Mouse (Mus musculus): Measurements from ENCODE around the gene Rbp3. TPM values are rescaled to one million over a fixed set of nuclear protein-coding genes. Genes with fewer than 3 reads are reported as not detected.

Rbp3 gene
- total and polyA plus RNA-seq, 3 experiments, result not detected

GRCm38 (mm10) chr14:33974752-33975151, 20.9 kb downstream of the Rbp3 start:
- no peaks in the 10 kb centered on the region for H3K79me2 ChIP-seq (ENCODE audit: control insufficient read depth, insufficient read depth, low read length, poor library complexity)
- H3K36me3 ChIP-seq (ENCODE audit: control insufficient read depth in 1 of 2, insufficient read depth in 2 of 2, low read length in 2 of 2), result no peaks in the 10 kb centered on the region
- no peak for DNase-seq (ENCODE audit: low read depth, low spot score)
- no peaks in the 10 kb centered on the region for H3K9me3 ChIP-seq (replicated peaks; ENCODE audit: insufficient read depth, low read length)
- no peak overlapping the region for H3K27ac ChIP-seq (ENCODE audit: control insufficient read depth, low read depth, low read length)
- H3K9ac ChIP-seq (ENCODE audit: control insufficient read depth, low read depth, low read length, poor library complexity, severe bottlenecking), result no peak overlapping the region
- H3K4me1 ChIP-seq (ENCODE audit: control insufficient read depth in 1 of 2, insufficient read depth in 2 of 2, low read length in 2 of 2), result no peaks in the 10 kb centered on the region
- H3K27me3 ChIP-seq (ENCODE audit: control insufficient read depth in 1 of 2, insufficient read depth in 2 of 2, low read length in 2 of 2), result no peaks in the 10 kb centered on the region
- no peak for TF ChIP-seq MEF2A (IDR thresholded peaks at IDR 0.05; ENCODE audit: extremely low read depth, insufficient replicate concordance, low read depth, low read length, poor library complexity, severe bottlenecking)
- TF ChIP-seq ELF1 (IDR thresholded peaks at IDR 0.05; ENCODE audit: low read depth, low read length), result no peak
- no peak for TF ChIP-seq NRF1 (IDR thresholded peaks at IDR 0.05; ENCODE audit: insufficient read depth, low read depth, low read length, poor library complexity, severe bottlenecking)
- no peak for TF ChIP-seq JUND (IDR thresholded peaks at IDR 0.05; ENCODE audit: low read depth, low read length)
- H3K4me3 ChIP-seq (ENCODE audit: control insufficient read depth in 1 of 2, insufficient read depth in 1 of 2, low read depth in 2 of 2, low read length in 2 of 2), result no peak overlapping the region

DNA sequence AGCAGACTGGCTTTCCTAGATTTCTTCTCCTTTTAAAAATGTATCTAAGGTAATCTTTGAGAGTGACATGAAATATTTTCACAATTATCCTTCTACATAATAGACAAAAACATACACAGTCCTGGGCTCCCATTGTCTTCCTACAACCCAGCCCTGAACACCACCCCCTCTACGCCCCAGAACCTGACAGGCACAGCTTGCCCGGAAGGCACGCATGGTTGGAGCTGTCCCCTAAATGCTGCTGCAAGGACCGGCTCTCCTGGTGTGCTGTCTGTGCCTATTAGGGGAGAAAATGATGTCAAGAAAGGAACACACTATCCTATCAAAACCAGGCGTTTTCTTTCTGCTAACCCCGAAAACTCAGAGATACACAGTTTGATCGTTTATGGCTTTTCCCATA, 23.9 kb downstream of the Rbp3 start:
- no peak for DNase-seq (ENCODE audit: low read depth, low spot score)
- no peak overlapping the region for H3K27ac ChIP-seq (ENCODE audit: control insufficient read depth, low read depth, low read length)
- no peak overlapping the region for H3K9ac ChIP-seq (ENCODE audit: control insufficient read depth, low read depth, low read length, poor library complexity, severe bottlenecking)
- no peaks in the 10 kb centered on the region for H3K27me3 ChIP-seq (ENCODE audit: control insufficient read depth in 1 of 2, insufficient read depth in 2 of 2, low read length in 2 of 2)
- TF ChIP-seq ETS1 (IDR thresholded peaks at IDR 0.05; ENCODE audit: low read depth, low read length) (no peak), GATA1 (IDR thresholded peaks at IDR 0.05; ENCODE audit: low read depth, low read length) (no peak), ZKSCAN1 (IDR thresholded peaks at IDR 0.05; ENCODE audit: low read depth, low read length) (no peak), ELF1 (IDR thresholded peaks at IDR 0.05; ENCODE audit: low read depth, low read length) (no peak), RCOR1 (IDR thresholded peaks at IDR 0.05; ENCODE audit: low read depth, low read length) (no peak), MXI1 (IDR thresholded peaks at IDR 0.05; ENCODE audit: low read depth, low read length) (no peak), E2F4 (IDR thresholded peaks at IDR 0.05; ENCODE audit: borderline replicate concordance, low read depth, low read length) (no peak)
- H3K9me3 ChIP-seq (replicated peaks; ENCODE audit: insufficient read depth, low read length), result no peaks in the 10 kb centered on the region
- H3K36me3 ChIP-seq (ENCODE audit: control insufficient read depth in 1 of 2, insufficient read depth in 2 of 2, low read length in 2 of 2), result no peaks in the 10 kb centered on the region
- no peaks in the 10 kb centered on the region for H3K4me1 ChIP-seq (ENCODE audit: control insufficient read depth in 1 of 2, insufficient read depth in 2 of 2, low read length in 2 of 2)
- no peaks in the 10 kb centered on the region for H3K79me2 ChIP-seq (ENCODE audit: control insufficient read depth, insufficient read depth, low read length, poor library complexity)
- H3K4me3 ChIP-seq (ENCODE audit: control insufficient read depth in 1 of 2, insufficient read depth in 1 of 2, low read depth in 2 of 2, low read length in 2 of 2), result no peak overlapping the region

GRCm38 (mm10) chr14:33978604-33979059, 24.8 kb downstream of the Rbp3 start, which contains the start of gene Zfp488:
Gene Zfp488 (minus strand): TSS chr14:33978764.
- Histone ChIP-seq H3K4me3 (ENCODE audit: control insufficient read depth in 1 of 2, insufficient read depth in 1 of 2, low read depth in 2 of 2, low read length in 2 of 2) (no peak within 1 kb of the TSS), H3K36me3 (ENCODE audit: control insufficient read depth in 1 of 2, insufficient read depth in 2 of 2, low read length in 2 of 2) (no peaks in the 10 kb centered on the region), H3K27ac (ENCODE audit: control insufficient read depth, low read depth, low read length) (no peak within 1 kb of the TSS), H3K27me3 (ENCODE audit: control insufficient read depth in 1 of 2, insufficient read depth in 2 of 2, low read length in 2 of 2) (no peaks in the 10 kb centered on the region), H3K9me3 (replicated peaks; ENCODE audit: insufficient read depth, low read length) (no peaks in the 10 kb centered on the region), H3K9ac (ENCODE audit: control insufficient read depth, low read depth, low read length, poor library complexity, severe bottlenecking) (no peak within 1 kb of the TSS), H3K79me2 (ENCODE audit: control insufficient read depth, insufficient read depth, low read length, poor library complexity) (no peaks in the 10 kb centered on the region), H3K4me1 (ENCODE audit: control insufficient read depth in 1 of 2, insufficient read depth in 2 of 2, low read length in 2 of 2) (no peaks in the 10 kb centered on the region)
- TF ChIP-seq GABPA (IDR thresholded peaks at IDR 0.05; ENCODE audit: low read depth, low read length), result no peak
- TF ChIP-seq HCFC1 (IDR thresholded peaks at IDR 0.05; ENCODE audit: low read depth, low read length), result no peak
- TF ChIP-seq JUND (IDR thresholded peaks at IDR 0.05; ENCODE audit: low read depth, low read length), result no peak
- no peak for TF ChIP-seq ZNF384 (IDR thresholded peaks at IDR 0.05; ENCODE audit: low read depth, low read length)
- no peak for TF ChIP-seq ETS1 (IDR thresholded peaks at IDR 0.05; ENCODE audit: low read depth, low read length)
- TF ChIP-seq MYB (IDR thresholded peaks at IDR 0.05; ENCODE audit: low read depth, low read length), result no peak
- no peak for TF ChIP-seq SMC3 (IDR thresholded peaks at IDR 0.05; ENCODE audit: low read depth, low read length)
- no peak for DNase-seq (ENCODE audit: low read depth, low spot score)
